Mouse (Mus musculus) thymus, adult 2 months (tissue): Measurements from ENCODE around the gene Pbx1.

Source experiments
- CTCF ChIP-seq: fragments of 200-500 bp; IDR thresholded peaks from 2 replicates; pipeline ENCODE4 v1.5.1; 2012; ENCODE audit warnings: mild to moderate bottlenecking, control low read depth, low read length, moderate library complexity, borderline replicate concordance; ENCODE audit not compliant: control insufficient read depth, poor library complexity, insufficient read depth; ENCODE audit errors: extremely low read depth
- POLR2A ChIP-seq: fragments of 200-500 bp; IDR thresholded peaks from 2 replicates; pipeline ENCODE4 v1.6.1; 2012; ENCODE audit warnings: mild to moderate bottlenecking, low read length, control low read depth, moderate library complexity; ENCODE audit not compliant: control insufficient read depth, poor library complexity, insufficient read depth; ENCODE audit errors: extremely low read depth

- TF ChIP-seq CTCF (no peak), POLR2A (no peak)
Observed at GRCm38 (mm10) chr1:168291643-168292040, 140.4 kb downstream of the Pbx1 start.
